In the genomic region with DNA sequence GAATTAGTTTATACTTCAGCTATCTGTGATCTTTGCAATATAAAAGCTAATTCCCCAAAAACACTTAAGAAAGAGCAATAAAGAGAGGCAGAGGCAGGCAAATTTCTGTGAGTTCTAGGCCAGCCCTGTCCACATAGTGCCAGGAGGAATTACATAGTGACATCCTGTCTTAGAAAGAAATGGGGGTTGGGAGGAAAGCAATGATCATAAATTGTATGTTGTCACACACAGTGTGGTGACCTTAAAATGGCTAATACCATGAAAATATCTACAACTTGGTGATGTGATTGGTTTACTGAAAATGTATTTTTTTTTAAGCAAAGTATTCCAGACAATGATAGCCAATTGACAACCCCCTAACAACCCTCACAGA, we compare ENCODE assay signal across 9 mouse cellular contexts. TPM values are rescaled to one million over a fixed set of nuclear protein-coding genes. Genes with fewer than 3 reads are reported as not detected.
A peak's percentile ranks its signal among the peaks of the same experiment; 100 is the strongest.
DNase-seq lines count a peak whose midpoint lies in the region; ATAC-seq lines count a peak whose summit lies in the region.
"Had no signal": no experiment of that assay in that cellular context is flagged by ENCODE, and none has a peak within 500 bp of the region (broad histone marks: within the 10 kb centered on the region; RNA-seq: fewer than 3 reads in every experiment).

No protein-coding gene starts in this region.

- peak overlapping the region; percentile 83 for H3K27ac ChIP-seq in hindbrain, embryonic 10.5 days
- no peak overlapping the region for H3K27ac ChIP-seq in hindbrain, embryonic 11.5 days (ENCODE audit: low read depth, low read length)
- H3K27ac ChIP-seq in neural tube, embryonic 11.5 days (ENCODE audit: low read depth, low read length) = peak overlapping the region; percentile 90
- H3K27ac ChIP-seq in limb, embryonic 13.5 days = peak overlapping the region; percentile 97

- no peaks in the 10 kb centered on the region for H3K36me3 ChIP-seq in hindbrain, embryonic 10.5 days
- H3K36me3 ChIP-seq in hindbrain, embryonic 11.5 days (ENCODE audit: control insufficient read depth, insufficient read depth, low read length) = no peaks in the 10 kb centered on the region
- H3K36me3 ChIP-seq in neural tube, embryonic 11.5 days (ENCODE audit: control insufficient read depth, insufficient read depth, low read length) = no peaks in the 10 kb centered on the region
- no peaks in the 10 kb centered on the region for H3K36me3 ChIP-seq in limb, embryonic 13.5 days

- H3K9ac ChIP-seq in hindbrain, embryonic 11.5 days (ENCODE audit: low read depth, low read length) = no peak overlapping the region
- H3K9ac ChIP-seq in neural tube, embryonic 11.5 days (ENCODE audit: low read length) = no peak overlapping the region
- H3K9ac ChIP-seq in limb, embryonic 13.5 days = no peak overlapping the region

- peaks cover 42% of the 10 kb centered on the region for H3K4me1 ChIP-seq in hindbrain, embryonic 10.5 days (replicated peaks)
- H3K4me1 ChIP-seq in hindbrain, embryonic 11.5 days (replicated peaks; ENCODE audit: control insufficient read depth, insufficient read depth, low read length) = no peaks in the 10 kb centered on the region
- H3K4me1 ChIP-seq in neural tube, embryonic 11.5 days (ENCODE audit: control insufficient read depth, insufficient read depth, low read length) = peaks cover 17% of the 10 kb centered on the region; the same call in 1 of the 2 replicates
- H3K4me1 ChIP-seq in limb, embryonic 13.5 days = peaks cover 46% of the 10 kb centered on the region

- no peak for ATAC-seq in hindbrain, embryonic 11.5 days (ENCODE audit: low FRiP score)
- ATAC-seq in neural tube, embryonic 11.5 days (ENCODE audit: insufficient read depth, low FRiP score, low TSS enrichment) = no peak
- ATAC-seq in limb, embryonic 13.5 days (ENCODE audit: low FRiP score, low read depth) = no peak; the same call in 1 of the 2 replicates
- ATAC-seq: forebrain, embryonic 16.5 days had no signal

- H3K27me3 ChIP-seq in hindbrain, embryonic 10.5 days (ENCODE audit: insufficient read depth, poor library complexity, severe bottlenecking) = no peaks in the 10 kb centered on the region
- no peaks in the 10 kb centered on the region for H3K27me3 ChIP-seq in hindbrain, embryonic 11.5 days (ENCODE audit: control insufficient read depth, insufficient read depth, low read length)
- H3K27me3 ChIP-seq in neural tube, embryonic 11.5 days (ENCODE audit: control insufficient read depth, insufficient read depth, low read length) = no peaks in the 10 kb centered on the region
- H3K27me3 ChIP-seq in limb, embryonic 13.5 days = no peaks in the 10 kb centered on the region

- no peak for DNase-seq in hindbrain, embryonic 10.5 days (ENCODE audit: low spot score)
- no peak for DNase-seq in hindbrain, embryonic 11.5 days (ENCODE audit: low spot score)
- DNase-seq in neural tube, embryonic 11.5 days (ENCODE audit: low spot score) = no peak
- no peak for DNase-seq in neural tube, embryonic 10.5 days (ENCODE audit: extremely low spot score, low spot score)
- no peak for DNase-seq in embryo, embryonic 11 days
- no peak for DNase-seq in cerebellum, adult 9-11 months
- no peak for DNase-seq in urinary bladder, postnatal 14 days (ENCODE audit: low spot score)

- no peaks in the 10 kb centered on the region for H3K9me3 ChIP-seq in hindbrain, embryonic 10.5 days
- H3K9me3 ChIP-seq in hindbrain, embryonic 11.5 days (ENCODE audit: control insufficient read depth, low read length) = no peaks in the 10 kb centered on the region
- no peaks in the 10 kb centered on the region for H3K9me3 ChIP-seq in neural tube, embryonic 11.5 days (ENCODE audit: control insufficient read depth, low read length)
- no peaks in the 10 kb centered on the region for H3K9me3 ChIP-seq in limb, embryonic 13.5 days

- H3K4me3 ChIP-seq in hindbrain, embryonic 10.5 days = no peak overlapping the region
- no peak overlapping the region for H3K4me3 ChIP-seq in hindbrain, embryonic 11.5 days (ENCODE audit: low read depth, low read length)
- H3K4me3 ChIP-seq in neural tube, embryonic 11.5 days (ENCODE audit: low read depth, low read length) = no peak overlapping the region
- no peak overlapping the region for H3K4me3 ChIP-seq in limb, embryonic 13.5 days

- H3K4me2 ChIP-seq in hindbrain, embryonic 11.5 days (replicated peaks; ENCODE audit: low read depth, low read length) = no peak overlapping the region
- H3K4me2 ChIP-seq in neural tube, embryonic 11.5 days (ENCODE audit: low read depth) = no peak overlapping the region; the same call in 1 of the 2 replicates
- peak overlapping the region; percentile 55 for H3K4me2 ChIP-seq in limb, embryonic 13.5 days (replicated peaks)

RNA-seq across cellular contexts. Expression of a gene that starts 41.6 kb away (rescaled TPM):
- polyA plus RNA-seq in hindbrain, embryonic 10.5 days (2016; fragmentation: Nextera tagmentation; extraction: Ambion mirVana) = 24.4 and 26.2 TPM in 2 replicates
- 24.4 and 25.6 TPM in 2 replicates for polyA plus RNA-seq in hindbrain, embryonic 11.5 days (2014; fragmentation: Nextera tagmentation; extraction: Ambion mirVana)
- polyA plus RNA-seq in neural tube, embryonic 11.5 days (2014; fragmentation: Nextera tagmentation; extraction: Ambion mirVana) = 21.0 and 24.1 TPM in 2 replicates
- polyA plus RNA-seq in limb, embryonic 13.5 days (2015; fragmentation: Nextera tagmentation; extraction: Ambion mirVana) = 25.2 and 25.4 TPM in 2 replicates

RNA-seq across cellular contexts. Expression of a gene that starts 46.3 kb away (rescaled TPM):
- 478 and 520 TPM in 2 replicates for polyA plus RNA-seq in hindbrain, embryonic 10.5 days (2016; fragmentation: Nextera tagmentation; extraction: Ambion mirVana)
- polyA plus RNA-seq in hindbrain, embryonic 11.5 days (2014; fragmentation: Nextera tagmentation; extraction: Ambion mirVana) = 382 and 432 TPM in 2 replicates
- polyA plus RNA-seq in neural tube, embryonic 11.5 days (2014; fragmentation: Nextera tagmentation; extraction: Ambion mirVana) = 518 and 536 TPM in 2 replicates
- 454 and 479 TPM in 2 replicates for polyA plus RNA-seq in limb, embryonic 13.5 days (2015; fragmentation: Nextera tagmentation; extraction: Ambion mirVana)

RNA-seq across cellular contexts. Expression of a gene that starts 53.3 kb away (rescaled TPM):
- polyA plus RNA-seq in hindbrain, embryonic 10.5 days (2016; fragmentation: Nextera tagmentation; extraction: Ambion mirVana) = 1.8 TPM in 1 of 2 replicates, not detected in the other
- not detected in 2 replicates for polyA plus RNA-seq in hindbrain, embryonic 11.5 days (2014; fragmentation: Nextera tagmentation; extraction: Ambion mirVana)
- polyA plus RNA-seq in neural tube, embryonic 11.5 days (2014; fragmentation: Nextera tagmentation; extraction: Ambion mirVana) = not detected in 2 replicates
- polyA plus RNA-seq in limb, embryonic 13.5 days (2015; fragmentation: Nextera tagmentation; extraction: Ambion mirVana) = 1.3 TPM in 1 of 2 replicates, not detected in the other
- polyA plus RNA-seq: forebrain, embryonic 16.5 days had no signal
